Comparison of ENCODE assay signal across 25 mouse cellular contexts in the genomic region with DNA sequence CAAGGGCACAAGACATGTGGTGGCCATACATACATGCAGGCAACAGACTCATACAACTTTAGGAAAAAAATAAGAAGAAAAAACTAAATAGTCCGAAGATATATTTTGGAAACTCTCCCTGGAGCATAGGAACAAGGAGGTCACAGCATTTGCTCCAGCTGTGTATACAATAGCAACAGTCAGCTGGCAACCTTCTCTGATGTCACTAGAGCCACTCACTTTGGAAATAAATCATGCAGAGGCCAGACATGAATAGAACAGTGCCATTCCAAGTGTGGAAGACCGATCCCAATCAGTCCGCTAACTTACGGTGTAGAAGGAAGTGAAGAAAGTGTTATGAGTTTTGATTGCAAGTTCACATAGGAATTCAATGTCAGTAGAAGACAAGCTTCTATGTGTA.
DNase-seq lines count a peak whose midpoint lies in the region; ATAC-seq and TF ChIP-seq lines count a peak whose summit lies in the region.
"Had no signal": no experiment of that assay in that cellular context is flagged by ENCODE, and none has a peak within 500 bp of the region (broad histone marks: within the 10 kb centered on the region; RNA-seq: fewer than 3 reads in every experiment).

No protein-coding gene starts in this region.

- peak; percentile 19 for DNase-seq in embryonic facial prominence, embryonic 11.5 days (ENCODE audit: low spot score)
- DNase-seq in embryonic facial prominence, embryonic 10.5 days (ENCODE audit: low spot score): no peak
- peak; percentile 56 for DNase-seq in kidney, postnatal 0 days (ENCODE audit: low spot score)
- DNase-seq in kidney, postnatal 10 days: no peak
- DNase-seq in layer of hippocampus, postnatal 36 days: no peak
- DNase-seq: adrenal gland, postnatal 10 days; cerebellum, adult 8-10 months; cerebellum, postnatal 25 days; gastrocnemius, postnatal 10 days; kidney, postnatal 36 days; liver, postnatal 0 days; lung, postnatal 36 days; thymus, postnatal 4 days had no signal

- no peak for TF ChIP-seq POLR2A in embryonic fibroblast, embryonic 13.5 days (IDR thresholded peaks at IDR 0.05; ENCODE audit: low read depth, low read length)

- no peak overlapping the region for H3K4me2 ChIP-seq in embryonic facial prominence, embryonic 11.5 days (ENCODE audit: low read depth, low read length)
- no peak overlapping the region; the same call in 1 of the 2 replicates for H3K4me2 ChIP-seq in kidney, postnatal 0 days (ENCODE audit: low read length)
- H3K4me2 ChIP-seq in embryonic facial prominence, embryonic 13.5 days: peak overlapping the region; percentile 31; the same call in 1 of the 2 replicates
- no peak overlapping the region for H3K4me2 ChIP-seq in forebrain, embryonic 12.5 days
- H3K4me2 ChIP-seq: forebrain, embryonic 13.5 days; heart, embryonic 15.5 days; intestine, embryonic 15.5 days; liver, embryonic 12.5 days had no signal

- TF ChIP-seq CTCF in kidney, postnatal 0 days (IDR thresholded peaks at IDR 0.05; ENCODE audit: low read depth): no peak
- no peak for TF ChIP-seq CTCF in embryonic fibroblast, embryonic 13.5 days (IDR thresholded peaks at IDR 0.05; ENCODE audit: borderline replicate concordance, insufficient read depth, low read length)

- no peak overlapping the region for H3K9ac ChIP-seq in embryonic facial prominence, embryonic 11.5 days (replicated peaks; ENCODE audit: low read length)
- H3K9ac ChIP-seq in kidney, postnatal 0 days (ENCODE audit: low read depth, low read length): no peak overlapping the region
- no peak overlapping the region for H3K9ac ChIP-seq in embryonic facial prominence, embryonic 13.5 days
- no peak overlapping the region for H3K9ac ChIP-seq in forebrain, embryonic 12.5 days
- H3K9ac ChIP-seq: forebrain, embryonic 13.5 days; heart, embryonic 15.5 days; intestine, embryonic 15.5 days; liver, embryonic 12.5 days; liver, postnatal 0 days had no signal

- no peaks in the 10 kb centered on the region for H3K9me3 ChIP-seq in embryonic facial prominence, embryonic 11.5 days (replicated peaks; ENCODE audit: control insufficient read depth, low read length)
- no peaks in the 10 kb centered on the region for H3K9me3 ChIP-seq in embryonic facial prominence, embryonic 10.5 days
- H3K9me3 ChIP-seq in kidney, postnatal 0 days (replicated peaks; ENCODE audit: low read length): no peaks in the 10 kb centered on the region
- no peaks in the 10 kb centered on the region for H3K9me3 ChIP-seq in embryonic facial prominence, embryonic 13.5 days
- no peaks in the 10 kb centered on the region for H3K9me3 ChIP-seq in forebrain, embryonic 12.5 days
- H3K9me3 ChIP-seq: forebrain, embryonic 13.5 days; heart, embryonic 10.5 days; heart, embryonic 15.5 days; intestine, embryonic 15.5 days; liver, embryonic 12.5 days; megakaryocyte, embryonic 14.5 days had no signal

- WGBS in embryonic facial prominence, embryonic 11.5 days: 69% methylated on average over 4 of the region's 4 CpGs
- WGBS in embryonic facial prominence, embryonic 10.5 days: 78% methylated on average over 4 of the region's 4 CpGs
- 33% methylated on average over 4 of the region's 4 CpGs for WGBS in kidney, postnatal 0 days
- 66% methylated on average over 4 of the region's 4 CpGs for WGBS in embryonic facial prominence, embryonic 13.5 days
- 90% methylated on average over 4 of the region's 4 CpGs for WGBS in forebrain, embryonic 12.5 days

- H3K27ac ChIP-seq in embryonic facial prominence, embryonic 11.5 days (replicated peaks; ENCODE audit: low read depth, low read length): no peak overlapping the region
- no peak overlapping the region for H3K27ac ChIP-seq in embryonic facial prominence, embryonic 10.5 days (replicated peaks)
- H3K27ac ChIP-seq in kidney, postnatal 0 days: no peak overlapping the region
- H3K27ac ChIP-seq in embryonic facial prominence, embryonic 13.5 days: peak overlapping the region; percentile 44; the same call in 1 of the 2 replicates
- peak overlapping the region; percentile 20; the same call in 1 of the 2 replicates for H3K27ac ChIP-seq in embryonic fibroblast, embryonic 13.5 days (ENCODE audit: insufficient read depth, low read length)
- H3K27ac ChIP-seq in forebrain, embryonic 12.5 days: no peak overlapping the region
- H3K27ac ChIP-seq: forebrain, embryonic 13.5 days; heart, embryonic 10.5 days; heart, embryonic 15.5 days; hindbrain, postnatal 0 days; intestine, embryonic 15.5 days; layer of hippocampus, adult 2 months; liver, embryonic 12.5 days had no signal

- no peaks in the 10 kb centered on the region for H3K36me3 ChIP-seq in embryonic facial prominence, embryonic 11.5 days (replicated peaks; ENCODE audit: control insufficient read depth, insufficient read depth, low read depth, low read length)
- no peaks in the 10 kb centered on the region for H3K36me3 ChIP-seq in embryonic facial prominence, embryonic 10.5 days (replicated peaks)
- H3K36me3 ChIP-seq in kidney, postnatal 0 days (ENCODE audit: insufficient read depth, low read length): no peaks in the 10 kb centered on the region
- no peaks in the 10 kb centered on the region for H3K36me3 ChIP-seq in embryonic facial prominence, embryonic 13.5 days
- no peaks in the 10 kb centered on the region for H3K36me3 ChIP-seq in forebrain, embryonic 12.5 days (replicated peaks)
- H3K36me3 ChIP-seq: heart, embryonic 10.5 days; heart, embryonic 15.5 days; intestine, embryonic 15.5 days; liver, embryonic 12.5 days had no signal

- H3K4me1 ChIP-seq in embryonic facial prominence, embryonic 11.5 days (ENCODE audit: control insufficient read depth, insufficient read depth, low read length): no peaks in the 10 kb centered on the region
- peaks cover 33% of the 10 kb centered on the region for H3K4me1 ChIP-seq in embryonic facial prominence, embryonic 10.5 days
- no peaks in the 10 kb centered on the region; the same call in 1 of the 2 replicates for H3K4me1 ChIP-seq in kidney, postnatal 0 days (replicated peaks; ENCODE audit: insufficient read depth, low read length)
- peaks cover 49% of the 10 kb centered on the region for H3K4me1 ChIP-seq in embryonic facial prominence, embryonic 13.5 days
- H3K4me1 ChIP-seq in embryonic fibroblast, embryonic 13.5 days (ENCODE audit: control insufficient read depth, insufficient read depth, low read length): peaks cover 8% of the 10 kb centered on the region
- H3K4me1 ChIP-seq in forebrain, embryonic 12.5 days: no peaks in the 10 kb centered on the region
- H3K4me1 ChIP-seq: forebrain, embryonic 13.5 days; heart, embryonic 10.5 days; heart, embryonic 15.5 days; intestine, embryonic 15.5 days; liver, embryonic 12.5 days; megakaryocyte, embryonic 14.5 days had no signal

- no peak overlapping the region for H3K4me3 ChIP-seq in embryonic facial prominence, embryonic 11.5 days (ENCODE audit: low read depth, low read length)
- no peak overlapping the region for H3K4me3 ChIP-seq in embryonic facial prominence, embryonic 10.5 days
- no peak overlapping the region for H3K4me3 ChIP-seq in kidney, postnatal 0 days (replicated peaks; ENCODE audit: low read depth, low read length)
- H3K4me3 ChIP-seq in embryonic facial prominence, embryonic 13.5 days: no peak overlapping the region
- H3K4me3 ChIP-seq in embryonic fibroblast, embryonic 13.5 days (ENCODE audit: insufficient read depth, low read length): no peak overlapping the region
- no peak overlapping the region for H3K4me3 ChIP-seq in forebrain, embryonic 12.5 days (replicated peaks)
- H3K4me3 ChIP-seq: forebrain, embryonic 13.5 days; heart, embryonic 10.5 days; heart, embryonic 15.5 days; intestine, embryonic 15.5 days; layer of hippocampus, adult 2 months; liver, embryonic 12.5 days; megakaryocyte, embryonic 14.5 days had no signal

- ATAC-seq in embryonic facial prominence, embryonic 11.5 days (replicated peaks; ENCODE audit: insufficient number of reproducible peaks, low FRiP score, low TSS enrichment, low read depth): no peak
- ATAC-seq in kidney, postnatal 0 days (replicated peaks; ENCODE audit: low FRiP score, low read depth): no peak; the same call in 1 of the 2 replicates
- ATAC-seq in embryonic facial prominence, embryonic 13.5 days (ENCODE audit: insufficient number of reproducible peaks, insufficient read depth, low FRiP score, low TSS enrichment, low read depth): no peak
- ATAC-seq in forebrain, embryonic 12.5 days (ENCODE audit: low FRiP score): no peak
- ATAC-seq: forebrain, embryonic 13.5 days; hindbrain, postnatal 0 days; intestine, embryonic 15.5 days; liver, embryonic 12.5 days; liver, postnatal 0 days; Patski had no signal

- no peaks in the 10 kb centered on the region for H3K27me3 ChIP-seq in embryonic facial prominence, embryonic 11.5 days (ENCODE audit: control insufficient read depth, insufficient read depth, low read length)
- 0 out of 2 replicates have a peak, but pooled peaks cover 5% of the 10 kb centered on the region for H3K27me3 ChIP-seq in embryonic facial prominence, embryonic 10.5 days (replicated peaks; ENCODE audit: low read depth, poor library complexity, severe bottlenecking)
- no peaks in the 10 kb centered on the region for H3K27me3 ChIP-seq in kidney, postnatal 0 days (ENCODE audit: insufficient read depth, low read length)
- peaks cover 13% of the 10 kb centered on the region for H3K27me3 ChIP-seq in embryonic facial prominence, embryonic 13.5 days
- no peaks in the 10 kb centered on the region for H3K27me3 ChIP-seq in forebrain, embryonic 12.5 days
- H3K27me3 ChIP-seq: forebrain, embryonic 13.5 days; intestine, embryonic 15.5 days; liver, embryonic 12.5 days; Patski had no signal

Comparison
In these comparisons a context has a peak if more than half of its experiments do, and no peak if none do; other contexts are left out.
1. DNase-seq: peak in embryonic facial prominence, embryonic 11.5 days (single experiment) and kidney, postnatal 0 days (single experiment); none in embryonic facial prominence, embryonic 10.5 days (single experiment), kidney, postnatal 10 days (single experiment) and layer of hippocampus, postnatal 36 days (0 of 2).
2. H3K27ac ChIP-seq: peak in embryonic facial prominence, embryonic 13.5 days (single experiment) and embryonic fibroblast, embryonic 13.5 days (single experiment); none in embryonic facial prominence, embryonic 11.5 days (single experiment), embryonic facial prominence, embryonic 10.5 days (single experiment), kidney, postnatal 0 days (single experiment) and forebrain, embryonic 12.5 days (single experiment).